Mouse (Mus musculus) fat pad, adult 2 months (tissue): ENCODE measurements around the gene Eno4.
"Not testable (repeated sequence)": the region's sequence is repeated elsewhere in the genome, so short reads cannot be mapped to it uniquely, and the experiment has no call there.

Source experiments
- DNase-seq: peaks from one replicate; pipeline ENCODE4 v3.0.0-alpha.2; 2011; ENCODE audit warnings: low read depth, low spot score; ENCODE audit errors: extremely low read depth

Gene Eno4

DNA sequence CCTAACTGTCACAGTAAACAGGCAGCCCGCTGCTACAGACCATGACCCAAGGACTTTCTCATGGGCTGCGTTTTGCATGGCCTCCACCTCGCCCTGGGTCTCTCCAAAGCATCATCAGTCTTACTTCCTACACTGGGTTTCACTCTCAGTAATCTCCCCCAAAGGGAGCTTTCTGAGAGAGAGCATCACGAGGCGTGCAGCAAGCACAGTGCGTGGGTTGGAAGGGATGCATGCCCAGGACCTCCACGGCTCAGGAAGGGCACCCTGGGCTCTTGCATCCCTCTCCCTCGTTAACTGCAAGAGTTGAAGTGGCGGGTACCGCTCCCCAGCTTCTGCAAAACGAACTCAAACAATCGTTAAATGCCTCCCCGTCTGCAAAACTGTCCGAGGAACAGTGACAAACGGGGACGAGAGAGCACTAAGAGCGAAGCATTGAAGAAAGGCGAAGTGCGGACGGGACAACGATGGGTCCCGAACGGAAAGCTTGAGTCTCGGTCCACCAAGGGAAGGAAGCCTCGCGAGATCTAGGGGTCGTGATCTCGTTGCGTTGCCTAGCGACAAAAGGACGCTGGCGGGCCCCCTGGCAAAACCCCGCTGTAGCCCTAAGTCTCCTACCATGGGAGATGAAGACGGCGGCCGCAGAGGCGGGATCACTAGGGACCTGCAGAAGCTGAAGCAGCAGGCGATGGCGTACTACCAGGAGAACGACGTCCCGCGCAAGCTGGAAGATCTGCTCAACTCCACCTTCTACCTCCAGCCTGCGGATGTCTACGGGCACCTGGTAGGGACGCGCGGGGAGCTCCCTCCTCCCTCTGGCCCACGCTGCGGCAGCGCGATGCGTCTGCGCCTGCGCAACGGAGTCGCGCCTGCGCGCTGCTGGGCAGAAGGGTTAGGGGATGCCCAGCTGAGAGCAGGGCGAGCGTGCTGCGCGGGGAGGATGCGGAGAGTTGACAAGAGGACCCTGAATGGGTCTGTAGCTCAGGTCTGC, at the start of gene Eno4, which contains the start of gene Hspa12a:
Gene Eno4 (plus strand): TSS at position 585 of the 988 bp plus-strand sequence.
Gene Hspa12a (minus strand): TSS at position 814 of the 988 bp plus-strand sequence.
- DNase-seq, result peak; percentile 23

DNA sequence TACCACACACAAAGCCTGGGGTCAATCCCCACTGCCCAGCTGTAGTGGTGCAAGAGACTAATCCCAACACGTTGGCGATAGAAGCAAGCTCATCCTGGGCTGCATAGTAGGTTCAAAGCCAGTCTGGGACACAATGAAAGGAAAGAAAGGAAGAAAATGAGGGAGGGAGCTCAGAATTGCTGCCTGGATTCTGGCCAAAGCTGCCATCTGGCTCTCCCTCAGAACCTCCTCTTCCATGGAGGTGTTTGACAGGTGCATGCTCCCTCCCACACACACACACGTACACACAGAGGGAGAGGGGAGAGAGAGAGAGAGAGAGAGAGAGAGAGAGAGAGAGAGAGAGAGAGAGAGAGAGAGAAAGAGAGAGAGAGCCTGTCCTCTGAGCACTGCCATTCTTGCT, 47.0 kb upstream of the Eno4 start:
- DNase-seq, result no peak

DNA sequence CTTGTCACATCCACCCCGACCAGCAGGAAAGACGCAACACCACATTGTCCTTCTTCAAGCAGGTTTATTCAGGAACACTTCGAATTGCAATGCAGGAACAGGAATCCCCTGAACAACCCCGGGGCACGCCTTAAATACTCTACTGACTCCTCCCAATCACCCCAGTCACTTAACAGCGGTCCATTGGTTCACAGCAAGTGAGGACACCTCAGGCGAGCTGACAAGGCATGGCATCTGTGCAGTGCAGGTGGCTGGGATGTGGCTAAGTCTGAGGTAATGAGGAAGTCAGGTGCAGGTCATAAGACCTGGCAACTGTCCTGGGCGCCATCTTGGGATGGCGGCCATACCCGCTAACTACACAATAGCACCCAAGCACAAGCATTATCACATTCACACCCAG, 42.8 kb upstream of the Eno4 start:
- DNase-seq, result not testable (repeated sequence)

DNA sequence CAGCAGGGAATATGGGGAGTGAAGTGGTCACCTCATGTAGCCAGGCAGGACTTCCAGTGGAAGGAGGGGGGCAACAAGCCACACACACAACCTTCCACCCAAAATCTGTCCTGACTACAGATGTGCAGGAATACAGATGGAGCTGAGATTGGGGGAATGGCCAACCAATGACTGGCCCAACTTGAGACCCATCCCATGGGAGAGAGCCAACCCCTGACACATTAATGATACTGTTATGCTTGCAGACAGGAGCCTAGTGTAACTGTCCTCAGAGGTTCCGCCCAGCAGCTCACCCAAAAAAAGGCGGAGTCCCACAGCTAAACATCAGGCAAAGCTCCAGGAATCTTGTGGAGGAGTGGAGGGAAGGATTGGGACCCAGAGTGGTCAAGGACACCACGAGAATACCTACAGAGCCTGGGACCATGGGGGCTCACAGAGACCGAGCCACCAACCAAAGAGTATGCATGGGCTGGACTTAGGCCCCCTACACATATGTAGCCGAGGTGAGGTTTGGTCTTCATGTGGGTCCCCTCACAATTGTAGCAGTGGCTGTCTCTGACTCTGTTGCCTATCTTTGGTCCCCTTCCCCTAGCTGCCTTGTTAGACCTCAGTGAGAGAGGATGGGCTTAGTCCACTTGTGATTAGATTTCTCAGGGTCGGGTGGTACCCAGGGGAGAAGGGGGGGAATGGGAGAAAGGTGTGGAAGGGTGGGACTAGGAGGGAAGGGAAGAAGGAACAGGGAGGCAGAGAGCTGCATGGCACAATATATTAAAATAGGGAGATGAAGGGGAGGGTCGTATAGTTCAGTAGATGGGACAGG, 39.9 kb upstream of the Eno4 start:
- no peak for DNase-seq

DNA sequence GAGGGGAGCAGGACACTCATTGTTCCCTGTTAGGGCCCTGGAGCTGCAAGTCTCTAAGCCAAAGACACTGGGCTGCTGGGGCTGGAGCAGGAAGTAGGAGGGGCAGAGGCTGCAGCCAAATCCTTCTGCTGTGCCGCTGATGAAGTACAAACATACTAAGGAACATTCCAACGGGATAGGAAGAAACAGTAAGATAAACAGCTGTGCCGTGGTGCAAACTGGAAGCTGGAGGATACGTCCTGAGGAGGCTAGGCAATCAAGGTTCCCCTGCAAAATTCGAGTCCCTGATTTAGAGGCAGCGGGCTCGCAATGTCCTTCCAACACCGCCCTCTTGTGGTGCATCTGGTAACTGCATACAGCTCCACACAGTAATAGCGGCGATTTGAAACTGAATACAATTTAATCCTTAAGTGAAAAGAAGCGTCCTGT, 39.3 kb upstream of the Eno4 start:
- no peak for DNase-seq

DNA sequence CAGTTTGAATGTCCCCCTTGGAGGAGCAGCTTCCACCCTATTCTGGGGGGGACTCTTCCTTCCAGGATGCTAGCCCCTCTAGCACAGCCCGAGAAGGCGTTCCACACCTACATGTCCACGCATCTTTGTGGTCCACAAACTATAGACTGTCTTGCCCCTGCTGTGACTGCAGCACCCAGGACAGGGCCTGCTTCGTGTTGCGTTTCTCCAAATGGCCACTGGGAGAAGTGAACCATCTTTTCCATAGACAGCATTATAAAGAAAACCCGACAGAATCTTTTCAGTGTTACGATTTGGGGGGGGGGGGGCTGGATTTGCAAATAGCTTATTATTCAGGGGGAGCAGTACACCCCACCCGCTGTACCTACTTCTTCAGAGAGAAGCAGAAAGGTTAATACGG, 36.5 kb upstream of the Eno4 start:
- DNase-seq, result no peak

DNA sequence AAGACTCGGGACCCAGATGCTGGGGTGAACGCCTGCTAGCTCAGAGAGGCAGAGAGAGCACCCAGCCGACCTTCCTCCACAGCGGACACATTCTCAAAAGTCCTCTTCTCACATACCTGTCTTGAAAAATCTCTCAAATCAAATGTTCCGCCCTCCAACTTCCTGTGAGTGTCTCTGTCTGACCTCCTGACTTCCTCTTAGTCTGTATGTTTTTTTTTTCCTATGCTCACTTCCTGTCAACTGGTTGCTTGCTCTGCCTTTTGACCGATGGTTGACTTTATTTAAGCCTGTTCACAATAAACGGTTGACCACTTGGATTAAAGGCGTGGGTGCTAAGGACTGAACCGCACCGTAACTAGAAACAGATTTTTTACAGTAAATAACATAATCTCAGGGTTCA, 35.2 kb upstream of the Eno4 start:
- DNase-seq, result no peak

DNA sequence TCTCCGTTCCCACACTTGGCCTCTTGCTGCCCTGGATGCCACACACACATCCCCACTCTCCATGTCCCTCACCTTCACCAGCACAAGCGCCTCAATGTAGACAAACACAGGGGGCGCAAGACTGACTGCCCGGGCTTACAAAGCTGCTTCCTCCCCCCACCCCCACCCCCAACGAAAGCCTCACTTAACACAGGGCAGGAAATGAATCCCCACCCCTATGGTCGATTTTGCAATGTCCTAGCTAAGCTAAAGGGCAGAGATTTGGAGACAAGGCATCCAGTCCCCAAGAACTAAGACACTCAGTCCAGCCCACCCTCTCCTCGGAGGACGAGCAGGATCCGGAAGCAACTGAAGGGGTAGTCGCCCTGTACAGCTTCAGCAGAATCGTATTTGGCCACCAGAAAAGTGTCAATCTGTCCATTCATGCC, 32.3 kb upstream of the Eno4 start:
- no peak for DNase-seq

DNA sequence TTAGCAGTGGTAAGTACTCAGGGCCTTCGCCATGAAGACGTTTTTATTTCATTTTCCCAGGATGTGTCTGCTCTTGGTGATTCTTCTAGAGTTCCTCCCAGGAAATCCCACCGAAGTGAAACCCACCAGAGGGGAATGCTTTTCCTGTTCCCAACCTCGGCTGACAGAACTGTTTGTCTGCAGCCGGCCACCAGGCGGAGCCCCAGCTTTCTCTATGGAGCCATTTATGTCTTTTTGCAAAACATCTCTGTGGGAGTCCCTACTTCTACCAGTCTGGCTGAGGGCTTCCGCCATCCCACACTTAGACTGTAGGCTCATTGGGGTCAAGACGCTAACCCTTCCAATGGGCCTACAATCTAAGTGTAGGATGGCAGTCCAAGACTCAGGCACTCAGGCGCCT, 31.8 kb upstream of the Eno4 start:
- no peak for DNase-seq

DNA sequence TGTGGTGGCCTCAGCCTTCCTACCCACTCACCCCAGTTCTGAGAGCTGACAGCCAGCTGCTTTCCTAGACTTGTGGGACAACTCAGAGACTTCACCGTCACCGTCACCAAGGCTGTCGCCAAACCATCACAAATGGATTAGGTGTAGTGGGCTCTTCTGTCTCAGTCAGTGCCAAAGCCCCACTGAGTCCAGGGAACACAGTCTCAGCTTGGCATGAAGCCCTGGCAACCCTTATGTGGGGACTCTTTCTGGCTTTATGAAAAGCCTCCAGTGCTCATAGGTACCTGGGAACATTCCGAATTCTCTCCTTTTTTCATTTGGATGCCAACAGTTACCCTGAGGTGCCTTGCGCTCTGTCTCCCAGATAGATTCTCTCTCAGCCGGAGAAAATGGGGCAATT, 29.9 kb upstream of the Eno4 start:
- no peak for DNase-seq

DNA sequence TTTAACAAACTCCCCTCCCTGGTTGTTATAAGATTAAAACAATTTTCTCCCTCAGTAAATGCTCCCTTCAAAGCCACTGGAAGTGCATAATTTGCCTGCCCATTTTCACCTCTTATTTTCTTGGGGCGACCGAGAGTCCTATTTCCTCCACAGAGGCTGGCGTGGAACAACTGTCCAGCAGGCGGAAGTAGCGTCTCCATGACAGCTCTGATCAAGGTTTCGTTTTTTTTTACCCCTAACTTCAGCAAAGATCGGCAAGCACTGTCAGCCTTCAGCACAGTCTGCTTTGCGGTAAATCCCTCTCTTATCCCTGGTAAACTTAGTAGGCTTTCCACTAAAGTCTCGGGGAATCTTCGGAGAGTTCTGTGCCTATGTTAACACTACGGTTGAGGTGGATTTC, 24.6 kb upstream of the Eno4 start:
- no peak for DNase-seq

DNA sequence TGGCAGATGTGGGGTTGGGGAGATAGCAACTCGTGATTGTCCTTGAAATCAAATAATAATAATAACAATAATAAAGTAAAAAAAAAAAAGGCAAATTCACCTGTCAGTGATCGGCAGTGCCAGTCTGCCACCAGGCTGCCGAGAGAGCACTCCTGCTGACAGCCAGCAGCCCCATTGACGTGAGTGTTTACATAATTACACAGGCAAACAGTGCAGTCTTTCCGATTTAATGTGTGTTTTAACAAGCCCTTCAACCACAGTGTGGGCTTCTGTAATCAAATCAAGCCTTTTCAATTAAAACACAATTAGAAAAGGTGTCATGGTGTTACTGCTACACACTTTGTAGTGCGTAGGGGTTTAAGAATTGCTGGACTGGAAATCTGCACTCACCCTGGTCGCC, 24.1 kb upstream of the Eno4 start:
- DNase-seq, result no peak

DNA sequence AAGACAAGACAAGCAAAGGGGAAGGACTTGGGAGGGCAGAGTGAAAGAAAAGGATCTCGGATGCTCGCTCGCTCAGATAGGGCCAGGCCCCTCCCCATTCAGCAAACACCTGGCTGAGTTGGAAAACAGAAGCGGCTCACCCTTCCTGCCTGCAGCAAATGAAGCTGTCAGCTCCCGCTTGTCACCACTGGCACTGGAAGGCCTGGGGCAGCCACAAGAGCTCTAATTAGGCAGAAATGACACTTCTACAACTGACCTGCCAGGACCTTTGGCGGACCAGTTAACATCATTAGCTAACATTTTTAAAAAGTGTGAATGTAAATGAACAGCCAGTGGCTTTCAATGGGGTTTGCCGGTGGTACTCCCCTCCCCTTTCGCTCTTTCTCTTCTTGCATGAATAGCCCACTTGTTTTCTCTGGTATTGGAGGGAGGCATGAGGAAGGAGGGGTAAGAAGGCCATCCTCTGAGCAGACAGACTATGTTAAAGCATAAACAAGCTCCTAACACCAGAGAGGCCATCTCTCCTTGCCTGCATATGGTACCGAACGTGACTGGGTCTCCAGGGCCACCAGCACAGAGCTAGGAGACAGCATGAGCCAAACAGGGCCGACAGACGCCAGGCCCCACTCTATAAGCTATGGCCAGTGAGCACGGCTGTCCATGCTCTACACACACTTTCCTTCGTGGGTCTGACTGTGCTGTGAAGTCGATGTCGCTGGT, 12.0 kb upstream of the Eno4 start:
- DNase-seq, result no peak

DNA sequence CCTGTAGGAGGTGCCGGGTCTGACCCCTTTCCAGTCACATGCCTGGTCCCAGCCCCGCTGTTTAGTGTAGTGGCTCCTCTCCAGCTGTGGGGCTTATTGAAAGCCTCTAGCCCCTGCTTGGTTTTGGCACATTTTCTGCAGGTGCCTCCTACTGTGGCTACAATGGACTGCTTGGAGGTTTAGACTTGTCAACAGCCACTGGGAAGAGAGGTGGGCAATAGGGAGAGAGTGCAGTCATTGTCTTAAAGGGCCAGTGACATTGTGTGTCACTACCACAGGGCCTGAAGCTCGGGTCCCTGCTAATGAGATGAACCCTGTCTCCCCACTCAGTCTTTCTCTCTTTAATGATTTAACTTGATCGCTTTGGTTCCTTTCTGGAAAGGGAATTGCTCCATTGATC, 10.2 kb upstream of the Eno4 start:
- no peak for DNase-seq

DNA sequence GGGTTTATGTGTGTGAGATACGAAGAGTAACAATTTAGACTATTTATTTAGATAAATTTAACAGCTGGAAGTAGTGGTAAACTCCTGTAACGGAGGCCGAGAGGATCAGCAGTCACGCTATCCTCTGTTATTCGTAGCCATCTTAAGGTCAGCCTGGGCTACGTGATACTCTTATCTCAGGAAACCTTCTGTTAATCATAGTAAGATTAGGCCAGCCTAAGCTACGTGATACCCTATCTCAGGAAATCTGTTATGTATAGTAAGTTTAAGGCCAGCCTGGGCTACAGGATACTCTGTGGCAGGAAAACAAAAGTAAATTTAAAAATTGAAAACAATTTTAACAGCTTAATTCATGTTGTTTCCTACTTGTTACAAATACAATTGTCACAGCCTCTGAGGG, 2.7 kb downstream of the Eno4 start:
- DNase-seq, result no peak

DNA sequence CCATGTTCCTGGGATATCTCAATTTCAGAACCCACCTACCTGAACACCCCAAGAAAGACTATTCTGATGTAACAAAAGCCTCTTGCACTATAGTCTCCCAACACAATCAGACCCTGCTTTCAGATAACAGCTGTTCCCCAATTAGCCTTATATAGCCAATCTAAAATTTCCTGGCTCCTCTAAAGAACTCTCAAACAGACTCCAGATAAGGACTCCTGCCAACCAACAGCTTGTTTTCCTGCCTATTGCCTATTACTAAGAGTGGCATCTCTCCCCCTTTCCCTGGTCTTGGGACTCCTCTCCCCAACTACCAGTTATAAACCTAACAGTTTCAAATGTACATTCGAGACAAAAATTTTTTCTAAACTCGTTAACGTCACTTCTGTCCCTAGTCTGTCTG, 8.3 kb downstream of the Eno4 start:
- no peak for DNase-seq

DNA sequence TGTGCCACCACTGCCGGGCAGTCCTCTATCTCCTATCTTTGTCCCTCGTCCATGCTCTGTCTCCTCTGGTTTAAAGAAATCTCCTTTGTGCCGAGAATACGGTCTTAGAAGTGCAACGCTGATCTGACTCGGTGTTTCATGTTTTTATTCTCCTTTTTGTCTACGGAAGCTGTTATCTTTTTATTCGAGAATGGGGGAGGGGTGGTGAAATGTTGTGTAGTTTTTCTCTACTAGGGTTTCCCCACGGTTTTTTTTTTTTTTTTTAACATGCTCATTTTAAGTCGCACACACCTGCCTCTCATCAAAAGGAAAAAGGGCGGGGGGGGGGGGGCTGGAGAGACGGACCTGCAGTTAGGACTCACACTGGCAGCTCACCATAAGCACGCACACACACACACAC, 9.0 kb downstream of the Eno4 start:
- no peak for DNase-seq

DNA sequence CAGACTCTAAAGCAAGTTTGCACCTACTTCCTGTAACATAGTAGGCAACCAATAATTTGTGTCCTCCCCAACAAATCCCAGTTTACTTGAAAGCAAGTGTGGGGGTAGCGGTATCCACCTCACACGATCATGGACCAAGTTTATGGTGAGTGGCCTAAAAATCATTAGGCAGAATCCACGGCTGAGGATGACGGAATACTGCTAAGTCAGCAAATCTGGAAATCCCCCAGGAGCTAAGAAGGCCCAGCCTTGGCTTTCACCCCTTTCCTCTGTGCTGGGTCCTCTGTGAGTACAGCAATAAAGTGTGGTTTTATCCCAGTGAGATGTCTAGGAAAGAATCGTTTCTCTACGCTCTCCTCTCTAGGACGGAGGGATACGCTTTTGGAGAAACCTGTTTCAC, 11.6 kb downstream of the Eno4 start:
- DNase-seq, result no peak

DNA sequence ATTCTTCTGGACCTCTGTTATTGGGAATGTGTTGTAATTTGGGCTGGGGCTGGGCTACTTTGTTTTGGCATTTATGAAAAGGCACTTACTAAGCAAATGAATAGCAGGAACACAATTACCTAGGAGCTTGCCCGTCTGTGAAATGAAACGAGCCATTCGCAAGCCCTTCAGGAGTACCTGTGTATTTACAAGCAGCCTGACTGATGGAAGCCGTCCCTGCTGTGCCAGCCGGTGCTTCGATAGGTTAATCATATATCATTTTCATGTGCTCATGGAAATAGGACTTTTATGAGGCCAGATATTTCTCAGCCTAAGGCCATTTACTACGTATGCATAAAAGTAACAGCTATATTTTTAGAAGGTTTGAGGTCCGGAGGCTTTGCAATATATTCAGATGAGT, 19.8 kb downstream of the Eno4 start:
- DNase-seq, result no peak

DNA sequence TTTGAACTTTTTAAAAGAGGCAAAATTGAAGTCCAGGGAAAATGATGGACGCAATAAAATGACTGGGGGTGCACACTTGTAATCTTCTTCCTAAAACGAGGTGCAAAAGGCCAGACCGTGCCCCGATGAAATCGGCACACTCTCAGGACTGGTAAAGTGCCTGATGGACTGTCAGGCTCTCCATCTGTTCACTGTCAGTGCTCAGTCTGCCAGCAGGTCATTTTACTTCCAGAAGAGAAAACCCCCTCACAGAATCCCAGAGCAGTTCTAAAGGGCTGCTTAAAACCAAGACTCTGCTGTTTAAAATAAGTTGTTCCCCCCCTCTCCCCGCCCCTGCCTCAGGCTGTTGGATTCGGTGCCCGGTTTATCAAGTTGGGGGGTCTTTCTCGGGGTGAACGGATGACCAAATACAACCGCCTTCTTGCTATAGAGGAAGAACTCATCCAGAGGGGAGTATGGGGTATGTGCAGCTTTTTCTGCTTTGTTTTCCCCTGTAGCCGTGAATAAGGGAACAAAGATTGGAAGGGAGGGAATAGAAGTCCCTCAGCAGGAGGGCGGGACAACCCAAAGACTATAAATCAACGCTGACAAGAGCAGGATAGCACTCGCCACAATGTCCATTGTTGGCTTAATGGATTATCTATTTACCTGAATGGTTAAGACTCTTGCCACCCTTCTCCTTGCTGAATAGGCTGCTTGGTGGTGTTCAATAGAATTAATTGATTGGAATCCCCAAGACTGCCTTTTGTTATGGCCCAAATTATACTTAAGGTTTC, 25.7 kb downstream of the Eno4 start:
- DNase-seq, result no peak
